Mouse (Mus musculus) stomach, embryonic 16.5 days (tissue): ENCODE results near the gene Psd4. TPM values are rescaled to one million over a fixed set of nuclear protein-coding genes. Genes with fewer than 3 reads are reported as not detected.

Experiments
- ATAC-seq: fragments of 200-750 bp; cut with Nextera tagmentation; 2 replicates; pipeline ENCODE4 v1.8.0; 2017; ENCODE audit warnings: moderate number of reproducible peaks, moderate TSS enrichment; ENCODE audit not compliant: insufficient read depth, low FRiP score
- H3K27ac ChIP-seq: fragments of 300-500 bp; sonication (generic); 2 replicates; pipeline ENCODE4 v1.5.1; 2014; ENCODE audit warnings: low read length
- H3K27me3 ChIP-seq: fragments of 300-500 bp; sonication (generic); 2 replicates; pipeline ENCODE4 v1.6.1; 2014; ENCODE audit warnings: low read length, control low read depth, mixed read lengths; ENCODE audit not compliant: control insufficient read depth, insufficient read depth
- H3K36me3 ChIP-seq: fragments of 300-500 bp; sonication (generic); 2 replicates; pipeline ENCODE4 v1.6.1; 2014; ENCODE audit warnings: low read length; ENCODE audit not compliant: control insufficient read depth, insufficient read depth
- H3K4me1 ChIP-seq: fragments of 300-500 bp; sonication (generic); 2 replicates; pipeline ENCODE4 v1.6.1; 2014; ENCODE audit warnings: low read length, control low read depth, mixed read lengths; ENCODE audit not compliant: control insufficient read depth, insufficient read depth
- H3K4me2 ChIP-seq: fragments of 300-500 bp; sonication (generic); 2 replicates; pipeline ENCODE4 v1.6.1; 2014; ENCODE audit warnings: low read depth, low read length, mixed read lengths
- H3K4me3 ChIP-seq: fragments of 300-500 bp; sonication (generic); replicated peaks from 2 replicates; pipeline ENCODE4 v1.5.1; 2014; ENCODE audit warnings: mild to moderate bottlenecking, low read length
- H3K9ac ChIP-seq: fragments of 300-500 bp; sonication (generic); 2 replicates; pipeline ENCODE4 v1.6.1; 2014; ENCODE audit warnings: low read length
- H3K9me3 ChIP-seq: fragments of 300-500 bp; sonication (generic); replicated peaks from 2 replicates; pipeline ENCODE4 v1.6.1; 2016; ENCODE audit warnings: low read length, control low read depth; ENCODE audit not compliant: control insufficient read depth
- WGBS: fragments of 180-500 bp; shearing (Covaris S2); extraction: QIAGEN DNeasy Blood & Tissue Kit; methylation state at CpG from one replicate; pipeline ENCODE4 v1.1.7; 2014; 5-methylcytosine and 5-hydroxymethylcytosine counted together
- polyA plus RNA-seq: library from polyadenylated mRNA; unstranded; fragments of >200 nt; fragmentation: Nextera tagmentation; extraction: Ambion mirVana; gene quantifications from 2 replicates; pipeline ENCODE4 v1.2.1, GENCODE M21; 2015

The Psd4 gene
- polyA plus RNA-seq, 1 experiment from 2014 or later = 9.4 TPM

GRCm38 (mm10) chr2:24422815-24423214, 55.4 kb downstream of the Psd4 start:
- Histone ChIP-seq H3K36me3 (no peaks in the 10 kb centered on the region), H3K27ac (no peak overlapping the region)

GRCm38 (mm10) chr2:24425630-24426029, 58.2 kb downstream of the Psd4 start:
- no peaks in the 10 kb centered on the region for H3K36me3 ChIP-seq
- 78% methylated on average over 2 of the region's 2 CpGs for WGBS
- H3K4me1 ChIP-seq = no peaks in the 10 kb centered on the region
- H3K4me3 ChIP-seq = no peak overlapping the region
- H3K4me2 ChIP-seq = no peak overlapping the region
- no peak overlapping the region for H3K9ac ChIP-seq
- H3K9me3 ChIP-seq = no peaks in the 10 kb centered on the region
- no peaks in the 10 kb centered on the region for H3K27me3 ChIP-seq
- no peak for ATAC-seq
- H3K27ac ChIP-seq = no peak overlapping the region

More at GRCm38 (mm10) chr2:24422815-24423214, 55.4 kb downstream of the Psd4 start:
- H3K9ac ChIP-seq = no peak overlapping the region
- H3K4me2 ChIP-seq = no peak overlapping the region
- no peak overlapping the region for H3K4me3 ChIP-seq
- H3K4me1 ChIP-seq = no peaks in the 10 kb centered on the region
- WGBS = 70% methylated on average over 3 of the region's 3 CpGs
- ATAC-seq = peak; percentile 56; the same call in 1 of the 2 replicates
- no peaks in the 10 kb centered on the region for H3K27me3 ChIP-seq
- no peaks in the 10 kb centered on the region for H3K9me3 ChIP-seq

GRCm38 (mm10) chr2:24427866-24428675, 60.7 kb downstream of the Psd4 start:
- no peaks in the 10 kb centered on the region for H3K9me3 ChIP-seq
- no peak overlapping the region for H3K9ac ChIP-seq
- ATAC-seq = peak; percentile 40; the same call in 1 of the 2 replicates
- H3K4me2 ChIP-seq = no peak overlapping the region
- H3K4me3 ChIP-seq = no peak overlapping the region
- WGBS = 50% methylated on average over 12 of the region's 12 CpGs
- H3K36me3 ChIP-seq = no peaks in the 10 kb centered on the region
- H3K27ac ChIP-seq = no peak overlapping the region
- H3K4me1 ChIP-seq = no peaks in the 10 kb centered on the region
- H3K27me3 ChIP-seq = no peaks in the 10 kb centered on the region

- Histone ChIP-seq H3K36me3 (no peaks in the 10 kb centered on the region), H3K27me3 (no peaks in the 10 kb centered on the region), H3K4me2 (no peak overlapping the region), H3K9me3 (no peaks in the 10 kb centered on the region), H3K9ac (no peak overlapping the region), H3K4me1 (no peaks in the 10 kb centered on the region), H3K4me3 (no peak overlapping the region), H3K27ac (no peak overlapping the region)
- 72% methylated on average over 4 of the region's 4 CpGs for WGBS
- ATAC-seq = no peak
Measured at GRCm38 (mm10) chr2:24429806-24430205, 62.4 kb downstream of the Psd4 start.

GRCm38 (mm10) chr2:24434670-24435069, 67.3 kb downstream of the Psd4 start:
- Histone ChIP-seq H3K4me3 (no peak overlapping the region), H3K36me3 (no peaks in the 10 kb centered on the region), H3K9ac (no peak overlapping the region), H3K4me1 (no peaks in the 10 kb centered on the region), H3K27ac (no peak overlapping the region), H3K9me3 (no peaks in the 10 kb centered on the region), H3K4me2 (no peak overlapping the region), H3K27me3 (no peaks in the 10 kb centered on the region)
- ATAC-seq = no peak
- 71% methylated on average over 2 of the region's 2 CpGs for whole genome bisulfite sequencing

GRCm38 (mm10) chr2:24435699-24436098, 68.3 kb downstream of the Psd4 start:
- Histone ChIP-seq H3K27ac (no peak overlapping the region), H3K9ac (no peak overlapping the region), H3K27me3 (no peaks in the 10 kb centered on the region), H3K9me3 (no peaks in the 10 kb centered on the region), H3K4me2 (no peak overlapping the region), H3K4me3 (no peak overlapping the region), H3K4me1 (no peaks in the 10 kb centered on the region), H3K36me3 (no peaks in the 10 kb centered on the region)
- no peak for ATAC-seq
- 64% methylated on average over 11 of the region's 11 CpGs for WGBS

GRCm38 (mm10) chr2:24440056-24440455, 72.7 kb downstream of the Psd4 start:
- Histone ChIP-seq H3K27ac (no peak overlapping the region), H3K27me3 (no peaks in the 10 kb centered on the region), H3K9ac (no peak overlapping the region), H3K36me3 (no peaks in the 10 kb centered on the region), H3K9me3 (no peaks in the 10 kb centered on the region), H3K4me3 (no peak overlapping the region), H3K4me2 (no peak overlapping the region), H3K4me1 (no peaks in the 10 kb centered on the region)
- peak; percentile 21; the same call in 1 of the 2 replicates for ATAC-seq
- 77% methylated on average over 2 of the region's 2 CpGs for WGBS

GRCm38 (mm10) chr2:24441899-24442298, 74.5 kb downstream of the Psd4 start:
- no peaks in the 10 kb centered on the region for H3K4me1 ChIP-seq
- H3K36me3 ChIP-seq = no peaks in the 10 kb centered on the region
- no peak for ATAC-seq
- no peaks in the 10 kb centered on the region for H3K9me3 ChIP-seq
- no peak overlapping the region for H3K4me2 ChIP-seq
- H3K27ac ChIP-seq = no peak overlapping the region
- no peaks in the 10 kb centered on the region for H3K27me3 ChIP-seq
- H3K4me3 ChIP-seq = no peak overlapping the region
- H3K9ac ChIP-seq = no peak overlapping the region

- 59% methylated on average over 4 of the region's 4 CpGs for WGBS
- H3K4me1 ChIP-seq = no peaks in the 10 kb centered on the region
Measured at GRCm38 (mm10) chr2:24442303-24442925, 75.0 kb downstream of the Psd4 start.

More at GRCm38 (mm10) chr2:24442303-24442925, 75.0 kb downstream of the Psd4 start:
- Histone ChIP-seq H3K4me3 (no peak overlapping the region), H3K4me2 (no peak overlapping the region), H3K36me3 (no peaks in the 10 kb centered on the region), H3K27ac (no peak overlapping the region), H3K27me3 (no peaks in the 10 kb centered on the region), H3K9ac (no peak overlapping the region), H3K9me3 (no peaks in the 10 kb centered on the region)
- ATAC-seq = no peak
